Mouse (Mus musculus) erythroblast, embryonic 14.5 days (primary cell): ENCODE data around the gene Slc7a11.

ENCODE experiments used
- GATA1 ChIP-seq: IDR thresholded peaks from 2 replicates; pipeline ENCODE4 v1.6.1; 2012; ENCODE audit warnings: low read length, inconsistent platforms, mixed read lengths
- TAL1 ChIP-seq: IDR thresholded peaks from 3 replicates; pipeline ENCODE4 v1.6.1; 2012; ENCODE audit warnings: low read length, inconsistent platforms, mixed read lengths

DNA sequence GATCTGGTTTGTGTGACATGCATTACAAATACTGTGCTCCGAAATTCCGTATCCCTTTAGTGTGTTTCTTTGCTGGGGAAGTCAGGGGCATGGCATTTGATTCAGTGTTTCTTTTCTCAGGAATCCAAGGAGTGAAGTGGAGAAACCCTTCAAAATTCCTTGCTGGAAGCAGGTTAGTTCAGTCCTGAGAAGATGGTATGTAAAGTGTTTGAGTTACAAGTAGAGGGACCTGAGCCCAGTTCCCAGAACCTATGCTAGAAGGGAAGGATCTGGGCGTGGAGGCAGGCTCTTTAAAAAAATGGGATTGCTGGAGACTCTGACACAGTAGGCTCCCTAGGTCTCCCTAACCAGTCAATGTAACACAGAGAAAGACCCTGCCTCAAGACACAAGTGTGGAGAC lies 572.6 kb downstream of the Slc7a11 start:
- TF ChIP-seq GATA1 (no peak), TAL1 (no peak)
